Mouse (Mus musculus) liver, embryonic 11.5 days (tissue): Measurements from ENCODE around the gene Mthfd1. TPM values are rescaled to one million over a fixed set of nuclear protein-coding genes. Genes with fewer than 3 reads are reported as not detected.

ENCODE experiments used
- ATAC-seq: fragments of 200-750 bp; cut with Nextera tagmentation; replicated peaks from 2 replicates; pipeline ENCODE4 v1.8.0; 2017; ENCODE audit warnings: moderate number of reproducible peaks, mild to moderate bottlenecking, moderate TSS enrichment, moderate library complexity; ENCODE audit not compliant: low FRiP score
- DNase-seq: peaks from one replicate; pipeline ENCODE4 v3.0.0-alpha.2; 2017; ENCODE audit warnings: low spot score
- H3K27ac ChIP-seq: fragments of 300-500 bp; sonication (generic); 2 replicates; pipeline ENCODE4 v1.5.1; 2014; ENCODE audit warnings: mild to moderate bottlenecking, low read depth, low read length, control low read depth
- H3K27me3 ChIP-seq: fragments of 300-500 bp; sonication (generic); replicated peaks from 2 replicates; pipeline ENCODE4 v1.6.1; 2014; ENCODE audit warnings: low read length, mixed read lengths; ENCODE audit not compliant: control insufficient read depth, insufficient read depth
- H3K36me3 ChIP-seq: fragments of 300-500 bp; sonication (generic); 2 replicates; pipeline ENCODE4 v1.6.1; 2014; ENCODE audit warnings: mild to moderate bottlenecking, low read length, moderate library complexity, mixed read lengths; ENCODE audit not compliant: control insufficient read depth, insufficient read depth
- H3K4me1 ChIP-seq: fragments of 300-500 bp; sonication (generic); replicated peaks from 2 replicates; pipeline ENCODE4 v1.6.1; 2014; ENCODE audit warnings: low read length, mixed read lengths; ENCODE audit not compliant: control insufficient read depth, insufficient read depth
- H3K4me2 ChIP-seq: fragments of 300-500 bp; sonication (generic); 2 replicates; pipeline ENCODE4 v1.6.1; 2014; ENCODE audit warnings: mild to moderate bottlenecking, control low read depth, moderate library complexity
- H3K4me3 ChIP-seq: fragments of 300-500 bp; sonication (generic); 2 replicates; pipeline ENCODE4 v1.5.1; 2014; ENCODE audit warnings: low read depth, low read length, control low read depth
- H3K9ac ChIP-seq: fragments of 300-500 bp; sonication (generic); 2 replicates; pipeline ENCODE4 v1.6.1; 2014; ENCODE audit warnings: low read depth, low read length, control low read depth
- H3K9me3 ChIP-seq: fragments of 300-500 bp; sonication (generic); 2 replicates; pipeline ENCODE4 v1.6.1; 2016; ENCODE audit warnings: low read length, inconsistent platforms, mixed read lengths; ENCODE audit not compliant: control insufficient read depth
- WGBS: fragments of 180-500 bp; shearing (Covaris S2); extraction: QIAGEN DNeasy Blood & Tissue Kit; methylation state at CpG from one replicate; pipeline ENCODE4 v1.1.7; 2014; 5-methylcytosine and 5-hydroxymethylcytosine counted together
- polyA plus RNA-seq: library from polyadenylated mRNA; unstranded; fragments of >200 nt; fragmentation: Nextera tagmentation; extraction: Ambion mirVana; gene quantifications from 2 replicates; pipeline ENCODE4 v1.2.1, GENCODE M21; 2014

Gene Mthfd1
- polyA plus RNA-seq, 1 experiment from 2014 or later, result 178 TPM

GRCm38 (mm10) chr12:76333688-76334087, 78.6 kb downstream of the Mthfd1 start:
- DNase-seq, result no peak
- 75% methylated on average over 5 of the region's 5 CpGs for WGBS
- Histone ChIP-seq H3K9me3 (no peaks in the 10 kb centered on the region), H3K9ac (no peak overlapping the region), H3K27me3 (no peaks in the 10 kb centered on the region), H3K4me2 (no peak overlapping the region), H3K27ac (no peak overlapping the region), H3K4me1 (no peaks in the 10 kb centered on the region), H3K36me3 (no peaks in the 10 kb centered on the region; the same call in 1 of the 2 replicates), H3K4me3 (no peak overlapping the region)
- no peak for ATAC-seq

GRCm38 (mm10) chr12:76335641-76336040, 80.5 kb downstream of the Mthfd1 start:
- DNase-seq, result no peak
- Histone ChIP-seq H3K4me3 (no peak overlapping the region), H3K27me3 (no peaks in the 10 kb centered on the region), H3K27ac (no peak overlapping the region), H3K4me2 (no peak overlapping the region), H3K9me3 (no peaks in the 10 kb centered on the region), H3K36me3 (no peaks in the 10 kb centered on the region), H3K9ac (no peak overlapping the region), H3K4me1 (no peaks in the 10 kb centered on the region)
- ATAC-seq, result no peak
- 83% methylated on average over 5 of the region's 5 CpGs for WGBS

GRCm38 (mm10) chr12:76336111-76336965, 81.2 kb downstream of the Mthfd1 start:
- Histone ChIP-seq H3K9me3 (no peaks in the 10 kb centered on the region), H3K9ac (no peak overlapping the region), H3K4me1 (no peaks in the 10 kb centered on the region), H3K4me2 (no peak overlapping the region), H3K4me3 (no peak overlapping the region), H3K27me3 (no peaks in the 10 kb centered on the region), H3K27ac (no peak overlapping the region), H3K36me3 (no peaks in the 10 kb centered on the region)
- DNase-seq (no peak), ATAC-seq (no peak)
- WGBS, result 72% methylated on average over 17 of the region's 17 CpGs

- DNase-seq, result no peak
- 4% methylated on average over 4 of the region's 4 CpGs for WGBS
- no peak for ATAC-seq
These were observed 86.0 kb downstream of the Mthfd1 start for GRCm38 (mm10) chr12:76341080-76341479.

GRCm38 (mm10) chr12:76345759-76346455, 90.8 kb downstream of the Mthfd1 start:
- H3K4me2 ChIP-seq, result no peak overlapping the region
- H3K27ac ChIP-seq, result no peak overlapping the region
- H3K36me3 ChIP-seq, result peaks cover 9% of the 10 kb centered on the region; the same call in 1 of the 2 replicates
- H3K9ac ChIP-seq, result no peak overlapping the region
- no peak for DNase-seq
- 73% methylated on average over 5 of the region's 6 CpGs for WGBS
- no peak; the same call in 1 of the 2 replicates for ATAC-seq
- H3K4me3 ChIP-seq, result no peak overlapping the region
- H3K4me1 ChIP-seq, result no peaks in the 10 kb centered on the region
- H3K9me3 ChIP-seq, result no peaks in the 10 kb centered on the region
- H3K27me3 ChIP-seq, result no peaks in the 10 kb centered on the region

More at GRCm38 (mm10) chr12:76341080-76341479, 86.0 kb downstream of the Mthfd1 start:
- Histone ChIP-seq H3K27ac (no peak overlapping the region), H3K9ac (no peak overlapping the region), H3K27me3 (no peaks in the 10 kb centered on the region), H3K36me3 (0 out of 2 replicates have a peak, but pooled peaks cover 2% of the 10 kb centered on the region), H3K4me3 (no peak overlapping the region), H3K9me3 (no peaks in the 10 kb centered on the region), H3K4me1 (no peaks in the 10 kb centered on the region), H3K4me2 (no peak overlapping the region)

- ATAC-seq (no peak), DNase-seq (no peak)
- peaks cover 16% of the 10 kb centered on the region for H3K36me3 ChIP-seq
- H3K4me3 ChIP-seq, result no peak overlapping the region
- no peak overlapping the region for H3K4me2 ChIP-seq
- no peak overlapping the region for H3K27ac ChIP-seq
- no peaks in the 10 kb centered on the region for H3K4me1 ChIP-seq
- no peaks in the 10 kb centered on the region for H3K27me3 ChIP-seq
- no peaks in the 10 kb centered on the region for H3K9me3 ChIP-seq
- WGBS, result 85% methylated on average over 8 of the region's 8 CpGs
- H3K9ac ChIP-seq, result no peak overlapping the region
These were observed 94.7 kb downstream of the Mthfd1 start for GRCm38 (mm10) chr12:76349680-76350220.

GRCm38 (mm10) chr12:76360868-76361267, 105.8 kb downstream of the Mthfd1 start:
- no peak overlapping the region for H3K4me3 ChIP-seq
- H3K27ac ChIP-seq, result 0 out of 2 replicates have a peak overlapping the region, but pooled peaks have one; percentile 15
- no peak for DNase-seq
- no peaks in the 10 kb centered on the region for H3K27me3 ChIP-seq
- no peak overlapping the region for H3K9ac ChIP-seq
- H3K36me3 ChIP-seq, result peaks cover 4% of the 10 kb centered on the region; the same call in 1 of the 2 replicates
- H3K4me1 ChIP-seq, result peaks cover 21% of the 10 kb centered on the region
- no peak for ATAC-seq
- H3K9me3 ChIP-seq, result no peaks in the 10 kb centered on the region
- WGBS, result 62% methylated on average over 1 of the region's 1 CpGs
- no peak overlapping the region; the same call in 1 of the 2 replicates for H3K4me2 ChIP-seq

GRCm38 (mm10) chr12:76361405-76362302, 106.6 kb downstream of the Mthfd1 start:
- WGBS, result 38% methylated on average over 9 of the region's 9 CpGs
- H3K27ac ChIP-seq, result peak overlapping the region; percentile 95
- no peaks in the 10 kb centered on the region for H3K9me3 ChIP-seq
- peak overlapping the region; percentile 59 for H3K9ac ChIP-seq
- ATAC-seq, result peak; percentile 71
- no peaks in the 10 kb centered on the region for H3K27me3 ChIP-seq
- no peak for DNase-seq
- peak overlapping the region; percentile 12; the same call in 1 of the 2 replicates for H3K4me3 ChIP-seq
- H3K4me1 ChIP-seq, result peaks cover 25% of the 10 kb centered on the region
- peak overlapping the region; percentile 58 for H3K4me2 ChIP-seq
- H3K36me3 ChIP-seq, result peaks cover 4% of the 10 kb centered on the region; the same call in 1 of the 2 replicates
